Mouse (Mus musculus): ENCODE results near the gene Ak4.

DNA sequence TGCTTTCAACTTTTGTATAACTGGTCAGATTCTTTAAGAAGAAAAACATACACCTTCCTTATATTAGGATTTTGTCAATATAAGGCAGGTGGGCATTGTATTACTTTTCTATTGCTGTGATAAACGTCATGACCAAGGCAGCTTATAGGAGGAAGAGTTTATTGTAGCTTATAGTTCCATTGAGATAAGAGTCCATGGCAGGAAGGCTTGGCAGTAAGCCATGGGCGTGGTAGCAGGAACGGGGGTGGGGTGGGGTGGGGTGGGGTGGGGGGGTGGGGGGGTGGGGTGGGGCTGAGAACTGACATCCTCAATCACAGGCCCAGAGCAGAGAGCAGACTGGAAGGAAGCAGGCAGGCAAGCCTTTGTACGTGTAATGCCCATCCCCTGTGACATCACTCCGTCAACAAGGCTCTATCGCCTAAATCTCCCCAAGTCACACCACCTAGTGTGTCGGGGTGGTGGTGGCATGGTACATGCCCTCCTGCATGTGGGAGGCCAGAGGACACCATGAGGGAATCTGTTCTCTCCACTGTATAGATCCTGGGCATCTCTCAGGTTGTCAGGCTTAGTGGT is 24.4 kb downstream of the Ak4 start:
- no peak for TF ChIP-seq CTCF (IDR thresholded peaks at IDR 0.05; ENCODE audit: borderline replicate concordance, extremely low read depth, insufficient read depth, insufficient read length)
- no peak for TF ChIP-seq POLR2A (IDR thresholded peaks at IDR 0.05; ENCODE audit: borderline replicate concordance, extremely low read depth, insufficient read depth, insufficient read length, poor library complexity, severe bottlenecking)

All from brain, embryonic 14.5 days (tissue).